Mouse (Mus musculus) erythroblast, adult 5-6 weeks (primary cell): Measurements from ENCODE around the gene Nell1. TPM values are rescaled to one million over a fixed set of nuclear protein-coding genes. Genes with fewer than 3 reads are reported as not detected.

Experiments
- ATAC-seq: replicated peaks from 2 replicates; pipeline ENCODE4 v1.8.0; 2016; ENCODE audit warnings: moderate number of reproducible peaks, mild to moderate bottlenecking, moderate TSS enrichment, inconsistent platforms; ENCODE audit not compliant: poor library complexity, low FRiP score, severe bottlenecking
- total RNA-seq, 2 experiments: library from RNA; stranded (forward) in 1 of 2; stranded (reverse) in 1 of 2; fragments of 150-400 nt in 1 of 2; fragments of 200-764, 138-1000 nt in 1 of 2; gene quantifications; 2 replicates each; pipeline versions ENCODE4 v1.2.3 to v1.2.4; 2015 to 2017; ENCODE audit warnings: low replicate concordance in 2 of 2

Gene Nell1
- total RNA-seq, 2 experiments from 2014 or later = not detected

GRCm38 (mm10) chr7:50035187-50036153 is 60.8 kb downstream of the Nell1 start:
- ATAC-seq = no peak

- no peak for ATAC-seq
These were observed 66.4 kb downstream of the Nell1 start for GRCm38 (mm10) chr7:50041112-50041511.

- ATAC-seq = no peak
These were observed 75.5 kb downstream of the Nell1 start for GRCm38 (mm10) chr7:50050144-50050543.

GRCm38 (mm10) chr7:50053704-50054103 is 79.0 kb downstream of the Nell1 start:
- no peak for ATAC-seq

GRCm38 (mm10) chr7:50094461-50094860 is 119.8 kb downstream of the Nell1 start:
- ATAC-seq = no peak

- no peak for ATAC-seq
These were observed 131.1 kb downstream of the Nell1 start for GRCm38 (mm10) chr7:50105612-50106321.

- ATAC-seq = no peak
These were observed 132.6 kb downstream of the Nell1 start for GRCm38 (mm10) chr7:50107261-50107660.

GRCm38 (mm10) chr7:50118348-50118747 is 143.7 kb downstream of the Nell1 start:
- ATAC-seq = no peak

GRCm38 (mm10) chr7:50137706-50138105 is 163.0 kb downstream of the Nell1 start:
- ATAC-seq = no peak

- no peak for ATAC-seq
These were observed 174.7 kb downstream of the Nell1 start for GRCm38 (mm10) chr7:50149326-50149725.

- no peak for ATAC-seq
These were observed 176.2 kb downstream of the Nell1 start for GRCm38 (mm10) chr7:50150838-50151237.

- ATAC-seq = no peak
These were observed 179.0 kb downstream of the Nell1 start for GRCm38 (mm10) chr7:50153618-50154017.

GRCm38 (mm10) chr7:50162602-50163001 is 187.9 kb downstream of the Nell1 start:
- ATAC-seq = no peak

GRCm38 (mm10) chr7:50168778-50169177 is 194.1 kb downstream of the Nell1 start:
- ATAC-seq = no peak

GRCm38 (mm10) chr7:50186306-50186705 is 211.6 kb downstream of the Nell1 start:
- no peak for ATAC-seq

GRCm38 (mm10) chr7:50193955-50194354 is 219.3 kb downstream of the Nell1 start:
- ATAC-seq = no peak

GRCm38 (mm10) chr7:50195080-50195611 is 220.5 kb downstream of the Nell1 start:
- no peak for ATAC-seq

- ATAC-seq = no peak
These were observed 230.6 kb downstream of the Nell1 start for GRCm38 (mm10) chr7:50205268-50205667.

- no peak for ATAC-seq
These were observed 236.1 kb downstream of the Nell1 start for GRCm38 (mm10) chr7:50210678-50211251.

- no peak for ATAC-seq
These were observed 247.2 kb downstream of the Nell1 start for GRCm38 (mm10) chr7:50221849-50222248.
